In the genomic region with DNA sequence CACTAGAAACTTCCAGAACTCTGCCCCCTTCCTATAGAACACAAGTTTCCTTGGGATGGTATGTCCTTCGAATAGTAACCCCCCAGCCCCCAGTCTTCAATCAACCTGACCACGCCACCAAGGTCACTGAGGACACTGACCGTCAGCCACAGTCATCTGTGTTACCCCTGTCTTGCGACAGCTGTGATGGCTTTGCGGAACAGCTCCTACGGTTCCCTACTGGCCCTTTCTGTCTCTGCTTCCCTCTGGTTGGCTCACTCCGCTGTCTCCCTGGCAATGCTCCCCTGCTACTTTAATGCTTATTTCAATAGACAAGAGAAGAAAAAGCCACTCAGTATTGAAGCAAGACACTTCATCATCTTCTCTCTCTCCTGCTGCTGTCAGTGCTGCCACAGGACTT, we compare ENCODE assay signal across 15 mouse cellular contexts. TPM values are rescaled to one million over a fixed set of nuclear protein-coding genes. Genes with fewer than 3 reads are reported as not detected.
DNase-seq lines count a peak whose midpoint lies in the region; ATAC-seq lines count a peak whose summit lies in the region.
"Had no signal": no experiment of that assay in that cellular context is flagged by ENCODE, and none has a peak within 500 bp of the region (broad histone marks: within the 10 kb centered on the region; RNA-seq: fewer than 3 reads in every experiment).

No protein-coding gene starts in this region.

- H3K9ac ChIP-seq in midbrain, embryonic 13.5 days (replicated peaks) = no peak overlapping the region
- H3K9ac ChIP-seq: liver, embryonic 14.5 days had no signal

- H3K4me3 ChIP-seq in midbrain, embryonic 13.5 days (replicated peaks) = no peak overlapping the region
- H3K4me3 ChIP-seq: erythroblast, embryonic 14.5 days had no signal

- no peaks in the 10 kb centered on the region for H3K36me3 ChIP-seq in midbrain, embryonic 13.5 days

- 17% methylated on average over 7 of the region's 7 CpGs for whole genome bisulfite sequencing in midbrain, embryonic 13.5 days

- H3K4me1 ChIP-seq in midbrain, embryonic 13.5 days (replicated peaks) = peaks cover 24% of the 10 kb centered on the region

- intact Hi-C loops in heart, postnatal 10 days (cut with DNase I) = no loop called here
- intact Hi-C loops in heart, postnatal 25 days (cut with DNase I) = no loop called here

- H3K9me3 ChIP-seq in midbrain, embryonic 13.5 days = no peaks in the 10 kb centered on the region

- no peaks in the 10 kb centered on the region for H3K27me3 ChIP-seq in midbrain, embryonic 13.5 days

- 0 out of 2 replicates have a peak, but pooled peaks have one; percentile 24 for ATAC-seq in common myeloid progenitor, adult 5-6 weeks (replicated peaks; ENCODE audit: low read depth, poor library complexity, severe bottlenecking)
- ATAC-seq in granulocyte monocyte progenitor cell, adult 5-6 weeks (replicated peaks; ENCODE audit: poor library complexity, severe bottlenecking) = peak; percentile 70
- peak; percentile 72 for ATAC-seq in midbrain, embryonic 13.5 days
- ATAC-seq: activated CD4-positive, CD25-positive, alpha-beta regulatory T cell, adult 4 months; intestine, embryonic 16.5 days had no signal

- no peak overlapping the region for H3K27ac ChIP-seq in midbrain, embryonic 13.5 days
- H3K27ac ChIP-seq: liver, embryonic 14.5 days had no signal

- DNase-seq in heart, postnatal 10 days = peak; percentile 13 to 28
- DNase-seq in heart, postnatal 25 days (ENCODE audit: low spot score) = no peak
- no peak for DNase-seq in testis, postnatal 14 days (ENCODE audit: low spot score)
- DNase-seq in layer of hippocampus, postnatal 10 days (ENCODE audit: low spot score in 2 of 2) = no peak
- no peak for DNase-seq in heart, adult 8-10 months (ENCODE audit: low spot score)
- DNase-seq: cerebellum, adult 18-20 months; layer of hippocampus, postnatal 36 days had no signal

- no peak overlapping the region for H3K4me2 ChIP-seq in midbrain, embryonic 13.5 days (replicated peaks)

RNA-seq across cellular contexts. Expression of gene Sult6b2, which starts 10.8 kb away (rescaled TPM):
- total RNA-seq in heart, postnatal 10 days (2021) = not detected
- total RNA-seq in heart, postnatal 25 days (2021) = under 1 TPM in 1 of 2 experiments, not detected in 1; 0.23 TPM
- total RNA-seq in common myeloid progenitor, adult 5-6 weeks (2017) = not detected in 2 replicates
- total RNA-seq in granulocyte monocyte progenitor cell, adult 5-6 weeks (2014; fragmentation: Nextera tagmentation) = not detected in 2 replicates
- total RNA-seq in granulocyte monocyte progenitor cell, adult 5-6 weeks (2017) = not detected in 2 replicates
- polyA plus RNA-seq in midbrain, embryonic 13.5 days (2015; fragmentation: Nextera tagmentation; extraction: Ambion mirVana) = 0.18 and 0.26 TPM in 2 replicates
- total RNA-seq in layer of hippocampus, postnatal 10 days (2021) = under 1 TPM; 0.21 to 0.29 TPM
- under 1 TPM in 1 of 4 experiments, not detected in 3; 0.24 TPM for total RNA-seq in heart, adult 8-10 months (2022)
- total RNA-seq: layer of hippocampus, postnatal 36 days had no signal
- polyA plus RNA-seq: activated CD4-positive, CD25-positive, alpha-beta regulatory T cell, adult 4 months; erythroblast, embryonic 14.5 days; gonadal fat pad, adult 2 months; liver, embryonic 14.5 days had no signal

RNA-seq across cellular contexts. Expression of gene Cmas, which starts 37.0 kb away (rescaled TPM):
- total RNA-seq in heart, postnatal 10 days (2021) = 10 to 100 TPM; 36.5 to 41.0 TPM
- 10 to 100 TPM; 33.5 to 34.8 TPM for total RNA-seq in heart, postnatal 25 days (2021)
- total RNA-seq in common myeloid progenitor, adult 5-6 weeks (2017) = 82.6 and 83.3 TPM in 2 replicates
- 61.7 and 65.1 TPM in 2 replicates for total RNA-seq in granulocyte monocyte progenitor cell, adult 5-6 weeks (2014; fragmentation: Nextera tagmentation)
- 68.3 and 87.5 TPM in 2 replicates for total RNA-seq in granulocyte monocyte progenitor cell, adult 5-6 weeks (2017)
- polyA plus RNA-seq in midbrain, embryonic 13.5 days (2015; fragmentation: Nextera tagmentation; extraction: Ambion mirVana) = 183 and 184 TPM in 2 replicates
- total RNA-seq in layer of hippocampus, postnatal 10 days (2021) = 100 to 1,000 TPM; 134 to 138 TPM
- total RNA-seq in heart, adult 8-10 months (2022) = 10 to 100 TPM; 32.7 to 38.9 (median 36.0) TPM

Comparison
In these comparisons a context has a peak if more than half of its experiments do, and no peak if none do; other contexts are left out.
1. DNase-seq: peak in heart, postnatal 10 days (2 of 2); none in heart, postnatal 25 days (single experiment), testis, postnatal 14 days (single experiment), layer of hippocampus, postnatal 10 days (0 of 2) and heart, adult 8-10 months (single experiment).
2. Peak in every context shown above with its lines, with median percentiles within 50 percentile points of each other: ATAC-seq.